Mouse (Mus musculus) forebrain, postnatal 0 days (tissue): ENCODE measurements around the gene Grsf1. TPM values are rescaled to one million over a fixed set of nuclear protein-coding genes. Genes with fewer than 3 reads are reported as not detected.
A peak's percentile ranks its signal among the peaks of the same experiment; 100 is the strongest.

ENCODE experiments used
- ATAC-seq: fragments of 200-750 bp; cut with Nextera tagmentation; 2 replicates; pipeline ENCODE4 v1.8.0; 2017; ENCODE audit warnings: mild to moderate bottlenecking, moderate library complexity
- DNase-seq: peaks from one replicate; pipeline ENCODE4 v3.0.0-alpha.2; 2015
- H3K27ac ChIP-seq: fragments of 300-500 bp; sonication (generic); 2 replicates; pipeline ENCODE4 v1.5.1; 2014; ENCODE audit warnings: low read depth, mild to moderate bottlenecking, antibody characterized with exemption, low read length, moderate library complexity, mixed read lengths
- H3K27me3 ChIP-seq: fragments of 300-500 bp; sonication (generic); 2 replicates; pipeline ENCODE4 v1.6.1; 2014; ENCODE audit warnings: mild to moderate bottlenecking, low read length, mixed read lengths; ENCODE audit not compliant: insufficient read depth
- H3K36me3 ChIP-seq: fragments of 300-500 bp; sonication (generic); 2 replicates; pipeline ENCODE4 v1.6.1; 2014; ENCODE audit warnings: mild to moderate bottlenecking, moderate library complexity; ENCODE audit not compliant: insufficient read depth
- H3K4me1 ChIP-seq: fragments of 300-500 bp; sonication (generic); 2 replicates; pipeline ENCODE4 v1.6.1; 2014; ENCODE audit warnings: antibody characterized with exemption; ENCODE audit not compliant: insufficient read depth
- H3K4me2 ChIP-seq: fragments of 300-500 bp; sonication (generic); 2 replicates; pipeline ENCODE4 v1.6.1; 2014; ENCODE audit warnings: low read depth, mild to moderate bottlenecking, moderate library complexity
- H3K4me3 ChIP-seq: fragments of 300-500 bp; sonication (generic); 2 replicates; pipeline ENCODE4 v1.5.1; 2014; ENCODE audit warnings: low read depth, low read length, mixed read lengths
- H3K9ac ChIP-seq: fragments of 300-500 bp; sonication (generic); 2 replicates; pipeline ENCODE4 v1.6.1; 2014; ENCODE audit warnings: mild to moderate bottlenecking
- H3K9me3 ChIP-seq: fragments of 300-500 bp; sonication (generic); 2 replicates; pipeline ENCODE4 v1.6.1; 2016; ENCODE audit warnings: low read length
- CTCF ChIP-seq: sonication (generic); IDR thresholded peaks from 2 replicates; pipeline ENCODE4 v1.5.1; 2016; ENCODE audit warnings: antibody characterized with exemption, control low read depth, low read depth
- WGBS: fragments of 180-500 bp; shearing (Covaris S2); extraction: QIAGEN DNeasy Blood & Tissue Kit; methylation state at CpG from one replicate; pipeline ENCODE4 v1.1.7; 2014; 5-methylcytosine and 5-hydroxymethylcytosine counted together
- polyA plus RNA-seq: library from polyadenylated mRNA; unstranded; fragments of >200 nt; fragmentation: Nextera tagmentation; extraction: Ambion mirVana; gene quantifications from 2 replicates; pipeline ENCODE4 v1.2.1, GENCODE M21; 2015
- total RNA-seq: library from RNA; depleted of rRNA; stranded (reverse); fragments of >200 nt; gene quantifications from 2 replicates; pipeline ENCODE4 v1.2.3, GENCODE M21; 2014

Grsf1 gene
- total and polyA plus RNA-seq, 2 experiments from 2014 or later = 58.1 to 68.0 TPM

GRCm38 (mm10) chr5:88697291-88697690 lies 21.3 kb upstream of the Grsf1 start:
- ATAC-seq = no peak

GRCm38 (mm10) chr5:88693057-88693456 lies 17.1 kb upstream of the Grsf1 start:
- H3K4me3 ChIP-seq = no peak overlapping the region
- no peaks in the 10 kb centered on the region for H3K36me3 ChIP-seq
- ATAC-seq = no peak
- DNase-seq = no peak
- no peak overlapping the region for H3K27ac ChIP-seq
- H3K9me3 ChIP-seq = no peaks in the 10 kb centered on the region
- TF ChIP-seq CTCF = no peak
- H3K4me2 ChIP-seq = no peak overlapping the region
- no peak overlapping the region for H3K9ac ChIP-seq
- no peaks in the 10 kb centered on the region for H3K4me1 ChIP-seq
- H3K27me3 ChIP-seq = no peaks in the 10 kb centered on the region

More at GRCm38 (mm10) chr5:88697291-88697690, 21.3 kb upstream of the Grsf1 start:
- DNase-seq = no peak
- no peak overlapping the region for H3K9ac ChIP-seq
- 54% methylated on average over 5 of the region's 5 CpGs for WGBS
- no peaks in the 10 kb centered on the region for H3K36me3 ChIP-seq
- no peaks in the 10 kb centered on the region for H3K9me3 ChIP-seq
- H3K4me1 ChIP-seq = no peaks in the 10 kb centered on the region
- no peak overlapping the region for H3K27ac ChIP-seq
- no peak overlapping the region for H3K4me2 ChIP-seq
- no peak overlapping the region for H3K4me3 ChIP-seq
- TF ChIP-seq CTCF = no peak
- H3K27me3 ChIP-seq = no peaks in the 10 kb centered on the region

- H3K4me3 ChIP-seq = no peak overlapping the region
- H3K9ac ChIP-seq = no peak overlapping the region
- TF ChIP-seq CTCF = no peak
- H3K36me3 ChIP-seq = no peaks in the 10 kb centered on the region
- no peaks in the 10 kb centered on the region for H3K4me1 ChIP-seq
- DNase-seq = no peak
- no peaks in the 10 kb centered on the region for H3K27me3 ChIP-seq
- no peaks in the 10 kb centered on the region for H3K9me3 ChIP-seq
- ATAC-seq = no peak
- no peak overlapping the region for H3K27ac ChIP-seq
- H3K4me2 ChIP-seq = no peak overlapping the region
- 84% methylated on average over 4 of the region's 4 CpGs for WGBS
Measured at GRCm38 (mm10) chr5:88692586-88692985, 16.6 kb upstream of the Grsf1 start.

- Histone ChIP-seq H3K9me3 (no peaks in the 10 kb centered on the region), H3K9ac (no peak overlapping the region), H3K27me3 (no peaks in the 10 kb centered on the region), H3K27ac (no peak overlapping the region), H3K4me1 (no peaks in the 10 kb centered on the region), H3K4me3 (no peak overlapping the region), H3K36me3 (no peaks in the 10 kb centered on the region), H3K4me2 (no peak overlapping the region)
- TF ChIP-seq CTCF = no peak
- DNase-seq (no peak), ATAC-seq (no peak)
- WGBS = 84% methylated on average over 6 of the region's 6 CpGs
Measured at GRCm38 (mm10) chr5:88691506-88692095, 15.6 kb upstream of the Grsf1 start.

GRCm38 (mm10) chr5:88690681-88691505 lies 14.9 kb upstream of the Grsf1 start:
- no peaks in the 10 kb centered on the region for H3K27me3 ChIP-seq
- TF ChIP-seq CTCF = no peak
- ATAC-seq (no peak), DNase-seq (no peak)
- 81% methylated on average over 10 of the region's 10 CpGs for WGBS
- H3K9ac ChIP-seq = no peak overlapping the region
- no peaks in the 10 kb centered on the region for H3K36me3 ChIP-seq
- H3K4me2 ChIP-seq = no peak overlapping the region
- H3K27ac ChIP-seq = no peak overlapping the region
- H3K4me3 ChIP-seq = no peak overlapping the region
- no peaks in the 10 kb centered on the region for H3K4me1 ChIP-seq
- H3K9me3 ChIP-seq = no peaks in the 10 kb centered on the region

- peak; percentile 69 for TF ChIP-seq CTCF
- Histone ChIP-seq H3K9ac (no peak overlapping the region), H3K4me2 (no peak overlapping the region), H3K36me3 (no peaks in the 10 kb centered on the region), H3K9me3 (no peaks in the 10 kb centered on the region), H3K27ac (no peak overlapping the region), H3K27me3 (no peaks in the 10 kb centered on the region), H3K4me1 (no peaks in the 10 kb centered on the region), H3K4me3 (no peak overlapping the region)
- WGBS = 82% methylated on average over 3 of the region's 3 CpGs
- ATAC-seq = peak; percentile 53; the same call in 1 of the 2 replicates
- peak; percentile 59 for DNase-seq
Measured at GRCm38 (mm10) chr5:88689279-88689938, 13.4 kb upstream of the Grsf1 start.
